Mouse (Mus musculus) E14TG2a.4 (cell line): ENCODE data around the gene Frmd4b.

Experiments used
- CTCF ChIP-seq: conservative IDR thresholded peaks from 2 replicates; pipeline ENCODE4 v1.5.1; 2014; ENCODE audit warnings: low read length
- NANOG ChIP-seq: IDR thresholded peaks from 2 replicates; pipeline ENCODE4 v1.6.1; 2014; ENCODE audit warnings: borderline replicate concordance, low read length, mixed read lengths
- POU5F1 ChIP-seq: IDR thresholded peaks from 2 replicates; pipeline ENCODE4 v1.6.1; 2014; ENCODE audit warnings: low read length, borderline replicate concordance

DNA sequence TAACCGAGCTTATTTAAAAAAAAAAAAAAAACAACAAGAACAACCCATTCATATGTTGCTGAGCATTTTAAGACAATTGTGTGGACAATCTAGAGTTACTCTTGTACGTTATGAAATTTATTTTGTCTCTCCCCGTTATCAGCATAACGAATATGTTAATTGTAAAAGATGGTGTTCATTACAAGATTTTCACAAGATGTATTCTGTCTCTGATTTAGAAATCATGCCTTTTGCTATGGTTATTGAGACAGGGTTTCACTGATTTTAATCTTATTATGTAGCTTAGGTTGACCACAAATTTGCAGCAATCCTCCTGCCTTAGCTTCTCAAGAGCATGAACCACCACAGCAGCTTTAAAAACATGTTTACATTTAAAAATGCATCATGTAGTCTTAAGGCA, 327.5 kb downstream of the Frmd4b start:
- no peak for TF ChIP-seq CTCF
- TF ChIP-seq POU5F1 = no peak
- no peak for TF ChIP-seq NANOG
